Mouse (Mus musculus) ES-Bruce4 (cell line): Measurements from ENCODE around the gene Acvrl1.
A peak's percentile ranks its signal among the peaks of the same experiment; 100 is the strongest.

Source experiments
- CTCF ChIP-seq: IDR thresholded peaks from one replicate; pipeline ENCODE4 v1.8.1; 2011; ENCODE audit warnings: low read depth, low read length
- POLR2A ChIP-seq: IDR thresholded peaks from one replicate; pipeline ENCODE4 v1.8.1; 2011; ENCODE audit warnings: low read length; ENCODE audit not compliant: insufficient read depth

DNA sequence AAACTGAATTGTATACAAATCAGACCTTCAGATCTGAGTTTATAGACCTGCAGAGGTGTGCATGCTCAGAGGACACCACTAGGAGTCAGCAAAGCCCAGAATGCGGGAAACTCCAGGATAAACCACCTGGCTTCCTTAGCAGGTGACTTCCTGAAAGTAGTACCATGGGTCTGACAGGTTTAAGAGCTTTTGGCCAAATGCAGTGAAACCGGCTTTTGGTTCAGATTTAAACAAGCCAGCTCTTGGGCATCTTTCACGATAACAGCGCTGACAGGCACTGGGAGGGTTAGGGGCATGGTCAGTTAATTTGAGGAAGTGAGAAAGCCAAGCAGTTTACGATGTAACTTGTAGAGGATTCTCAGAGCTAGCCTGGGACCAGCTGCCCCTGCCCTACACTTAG is 59.6 kb downstream of the Acvrl1 start:
- no peak for TF ChIP-seq POLR2A
- peak; percentile 17 for TF ChIP-seq CTCF
